Mouse (Mus musculus): ENCODE measurements around the gene Hspbap1.

DNA sequence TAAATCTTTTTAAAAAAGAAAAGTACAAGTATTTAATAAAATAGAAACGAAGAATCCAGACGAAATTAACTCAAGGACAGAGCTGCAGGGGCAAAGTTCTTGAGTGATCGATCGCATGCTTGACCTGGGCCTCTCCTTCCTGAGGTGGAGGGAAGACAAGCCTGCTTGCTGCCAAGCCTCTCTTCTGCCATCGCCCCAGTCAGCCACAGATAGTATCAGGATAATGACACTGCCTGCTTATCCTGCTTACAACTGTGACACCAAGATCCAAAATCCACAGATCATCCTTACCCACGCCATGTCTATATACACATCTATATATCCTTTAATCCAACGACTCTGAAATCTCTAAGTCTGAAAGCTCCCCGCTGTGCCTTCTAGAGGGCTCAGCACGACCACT lies 13.5 kb upstream of the Hspbap1 start:
- no peak for TF ChIP-seq POLR2A (IDR thresholded peaks at IDR 0.05; ENCODE audit: low read depth, low read length)
- no peak for TF ChIP-seq CTCF (conservative IDR thresholded peaks at IDR 0.05 in 1 of 2, IDR thresholded peaks at IDR 0.05 in 1 of 2; ENCODE audit: low read depth in 2 of 2, low read length in 2 of 2)
- no peak for TF ChIP-seq JUN (IDR thresholded peaks at IDR 0.05; ENCODE audit: insufficient read depth, low read depth, low read length)
- no peak for TF ChIP-seq GABPA (IDR thresholded peaks at IDR 0.05; ENCODE audit: insufficient replicate concordance, low read depth, low read length)
- no peak for TF ChIP-seq EP300 (IDR thresholded peaks at IDR 0.05; ENCODE audit: low read length)
- TF ChIP-seq CHD2 (IDR thresholded peaks at IDR 0.05; ENCODE audit: low read length): no peak
- TF ChIP-seq RAD21 (IDR thresholded peaks at IDR 0.05; ENCODE audit: low read depth, low read length): no peak
- no peak for TF ChIP-seq TCF12 (IDR thresholded peaks at IDR 0.05; ENCODE audit: low read depth, low read length)
- no peak for TF ChIP-seq ZMIZ1 (IDR thresholded peaks at IDR 0.05; ENCODE audit: low read depth, low read length)
- TF ChIP-seq ETS1 (conservative IDR thresholded peaks at IDR 0.05; ENCODE audit: low read depth, low read length): no peak

All from CH12.LX (cell line).